Mouse (Mus musculus) heart, adult 8-10 months (tissue): ENCODE results near the gene Zfp652. TPM values are rescaled to one million over a fixed set of nuclear protein-coding genes. Genes with fewer than 3 reads are reported as not detected.

Experiments used
- DNase-seq: peaks from one replicate; pipeline ENCODE4 v3.0.0; 2022; ENCODE audit warnings: low spot score
- total RNA-seq, 4 experiments: library from RNA; stranded (reverse); gene quantifications; 2 replicates each; pipeline ENCODE4 v1.2.4; 2022

Gene Zfp652
- total RNA-seq, 4 experiments from 2014 or later = 49.0 to 60.2 (median 53.5) TPM

DNA sequence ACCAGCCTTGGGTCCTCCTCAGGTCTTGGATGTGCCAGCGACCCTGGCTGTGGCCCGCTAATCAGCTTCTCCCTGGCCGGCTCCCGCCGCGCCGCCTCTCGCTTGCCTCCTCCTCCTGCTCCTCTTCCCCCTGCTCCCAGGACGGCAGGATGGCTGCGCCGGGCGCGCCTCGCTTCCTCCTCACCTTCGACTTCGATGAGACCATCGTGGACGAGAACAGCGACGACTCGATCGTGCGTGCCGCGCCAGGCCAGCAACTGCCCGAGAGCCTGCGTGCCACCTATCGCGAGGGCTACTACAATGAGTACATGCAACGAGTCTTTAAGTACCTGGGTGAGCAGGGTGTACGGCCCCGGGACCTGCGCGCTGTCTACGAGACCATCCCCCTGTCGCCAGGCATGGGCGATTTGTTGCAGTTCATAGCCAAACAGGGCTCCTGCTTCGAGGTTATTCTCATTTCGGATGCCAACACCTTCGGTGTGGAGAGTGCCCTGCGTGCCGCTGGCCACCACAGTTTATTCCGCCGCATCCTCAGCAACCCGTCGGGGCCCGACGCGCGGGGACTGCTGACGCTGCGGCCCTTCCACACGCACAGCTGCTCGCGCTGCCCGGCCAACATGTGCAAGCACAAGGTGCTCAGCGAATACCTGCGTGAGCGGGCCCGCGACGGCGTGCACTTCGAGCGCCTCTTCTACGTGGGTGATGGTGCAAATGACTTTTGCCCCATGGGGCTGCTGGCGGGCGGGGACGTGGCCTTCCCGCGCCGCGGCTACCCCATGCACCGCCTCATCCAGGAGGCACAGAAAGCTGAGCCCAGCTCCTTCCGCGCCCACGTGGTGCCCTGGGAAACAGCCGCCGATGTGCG, 118.2 kb downstream of the Zfp652 start:
- no peak for DNase-seq

DNA sequence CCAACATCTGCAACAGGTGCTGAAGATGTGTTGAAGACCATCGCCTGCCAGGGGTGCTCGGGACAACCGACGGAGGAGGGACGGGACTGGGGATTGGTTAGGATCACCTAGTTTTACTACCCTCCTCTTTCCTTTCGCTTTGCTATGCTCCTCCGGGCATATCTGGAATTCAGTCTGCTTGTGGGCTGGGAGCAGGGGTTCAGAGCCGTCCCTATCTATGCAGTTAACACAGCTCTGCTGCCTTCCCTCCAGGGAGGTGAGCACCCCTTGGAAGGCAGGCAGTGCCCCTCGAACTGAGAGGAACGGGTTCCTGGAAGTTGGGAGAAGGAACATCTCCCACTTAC, 118.8 kb downstream of the Zfp652 start:
- no peak for DNase-seq

DNA sequence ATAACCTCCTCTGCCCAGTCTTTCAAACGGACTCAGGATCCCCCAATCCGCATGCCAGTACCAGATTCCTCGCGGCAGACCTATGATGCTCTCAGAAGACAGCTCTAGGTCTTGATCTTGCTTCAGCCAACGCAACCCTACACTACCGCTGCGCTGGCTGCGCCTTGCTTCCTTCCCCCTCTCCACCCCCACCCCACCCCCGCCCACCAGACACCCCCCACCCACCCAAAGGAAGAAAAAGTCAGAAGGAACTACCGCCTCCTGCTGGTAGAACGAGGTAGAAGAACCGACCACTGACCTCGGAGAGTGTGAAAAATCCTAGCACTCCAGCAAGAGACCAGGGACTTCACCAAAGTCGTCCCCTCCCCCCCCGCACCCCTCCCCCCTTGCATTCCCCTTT, 119.2 kb downstream of the Zfp652 start:
- no peak for DNase-seq

DNA sequence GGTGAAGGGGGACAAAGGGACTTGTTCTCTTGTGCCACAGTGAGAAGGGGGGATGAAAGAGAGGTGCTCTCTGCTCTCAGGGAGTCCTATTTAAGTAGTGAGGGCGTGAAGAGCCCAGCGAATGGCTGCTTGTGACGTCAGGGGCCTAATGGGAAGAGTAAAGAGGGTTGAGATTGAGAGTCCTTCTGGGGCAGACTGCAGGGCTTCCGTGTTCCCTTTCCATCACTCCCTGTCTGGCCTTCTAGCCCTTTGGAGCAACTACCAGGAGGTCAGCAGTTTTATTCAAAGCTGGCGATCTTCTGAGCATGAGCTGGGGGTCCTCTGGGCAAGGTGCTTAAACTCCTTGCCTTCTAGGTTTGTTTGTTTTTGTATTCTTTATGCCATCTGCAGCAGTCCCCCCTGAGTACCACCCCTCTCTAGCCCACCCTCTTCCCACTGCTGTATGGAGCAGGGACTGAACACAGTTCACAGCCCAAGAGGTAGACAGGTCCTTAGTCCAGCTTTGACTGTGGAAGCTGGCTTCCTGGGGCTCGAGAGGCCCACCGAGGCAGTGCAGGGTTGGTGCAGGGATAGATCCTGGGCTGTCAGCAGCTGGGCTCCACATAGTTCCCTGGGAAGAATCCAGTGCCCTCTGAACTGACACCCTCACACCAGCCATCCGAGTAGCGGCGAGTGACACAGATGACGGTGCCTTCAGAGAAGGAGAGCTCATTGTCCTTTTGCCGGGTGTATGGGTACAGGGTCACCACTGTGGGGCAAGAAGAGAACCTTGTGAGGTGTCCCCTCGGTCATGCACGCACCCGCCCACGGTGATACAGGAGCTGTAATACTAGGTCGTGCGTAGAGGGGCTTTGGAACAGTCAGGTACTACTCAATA, 119.9 kb downstream of the Zfp652 start:
- no peak for DNase-seq

DNA sequence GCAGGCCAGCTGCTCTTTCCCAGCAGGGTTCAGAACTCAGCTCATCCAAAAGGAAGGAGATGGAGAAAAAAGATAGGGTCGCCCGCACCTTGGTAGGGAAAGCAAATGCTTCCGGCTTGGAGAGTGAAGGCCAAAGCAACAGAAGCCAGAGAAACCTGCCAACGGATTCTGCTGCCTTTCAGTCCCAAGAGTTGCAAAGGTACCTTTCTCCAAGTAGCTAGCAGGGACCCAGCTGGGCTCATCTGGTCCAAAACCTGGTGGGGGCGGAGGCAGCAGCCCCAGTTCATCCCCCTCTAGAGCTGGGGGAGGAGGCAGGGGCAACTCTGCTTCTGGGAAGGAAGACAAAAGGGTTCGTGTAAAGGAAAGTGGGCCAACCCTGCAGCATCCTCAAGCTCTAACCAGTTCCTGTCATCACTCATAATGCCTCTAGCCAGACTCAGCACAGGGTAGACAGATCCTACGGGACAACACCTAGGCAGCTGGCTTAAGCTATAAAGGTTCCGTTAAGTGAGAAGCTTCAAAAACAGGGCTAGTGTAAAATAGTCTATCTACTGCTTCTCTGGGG, 120.6 kb downstream of the Zfp652 start:
- no peak for DNase-seq

DNA sequence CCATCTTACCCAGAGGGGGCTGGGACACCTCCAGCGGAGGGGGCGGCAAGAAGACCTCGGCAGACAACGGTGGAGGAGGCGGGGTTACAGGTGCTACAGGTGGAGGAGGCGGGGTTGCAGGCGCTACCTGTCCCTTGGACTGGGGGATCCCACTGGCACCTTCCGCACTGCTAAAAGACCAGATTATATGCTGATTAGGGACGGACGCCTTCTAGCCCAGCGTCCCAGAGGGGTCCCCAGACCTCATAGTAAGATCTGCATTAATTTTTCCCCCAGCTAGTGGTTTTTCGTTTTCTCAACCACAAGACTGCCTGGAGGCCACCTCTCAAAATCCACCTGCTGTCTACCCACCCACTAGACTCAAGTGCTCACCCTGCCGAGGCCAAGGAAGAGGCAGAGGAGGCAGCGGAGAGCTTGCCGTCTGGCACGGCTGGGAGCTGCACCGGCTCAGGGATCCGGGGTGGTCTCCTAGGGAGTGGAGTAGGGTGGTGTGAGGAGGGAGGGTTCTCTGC, 121.2 kb downstream of the Zfp652 start:
- no peak for DNase-seq

DNA sequence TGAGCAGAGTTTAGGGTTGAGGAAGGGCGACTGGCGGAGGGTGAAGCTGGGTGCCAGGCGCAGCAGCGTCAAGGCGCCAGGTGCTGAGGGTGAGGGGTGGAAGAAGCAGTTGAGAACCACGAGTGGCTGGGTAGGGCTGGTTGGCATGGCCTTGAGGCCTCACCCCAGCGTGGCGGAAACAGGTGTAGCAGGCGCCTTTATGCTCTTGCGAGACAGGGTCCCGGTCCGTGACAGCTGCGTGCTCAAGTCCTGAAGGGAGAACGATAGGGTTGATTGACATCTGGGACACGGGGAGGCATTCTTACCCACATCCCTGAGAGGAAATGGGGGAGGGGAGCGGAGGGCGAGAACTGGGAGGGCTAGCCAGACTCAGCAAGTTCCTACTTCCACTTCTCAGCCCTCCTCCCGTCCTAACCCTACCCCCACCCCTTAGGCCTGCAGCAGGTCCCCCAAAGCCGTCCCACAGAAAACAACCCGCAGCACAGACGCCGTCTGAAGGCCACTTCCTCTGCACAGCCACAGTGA, 121.7 kb downstream of the Zfp652 start:
- no peak for DNase-seq

DNA sequence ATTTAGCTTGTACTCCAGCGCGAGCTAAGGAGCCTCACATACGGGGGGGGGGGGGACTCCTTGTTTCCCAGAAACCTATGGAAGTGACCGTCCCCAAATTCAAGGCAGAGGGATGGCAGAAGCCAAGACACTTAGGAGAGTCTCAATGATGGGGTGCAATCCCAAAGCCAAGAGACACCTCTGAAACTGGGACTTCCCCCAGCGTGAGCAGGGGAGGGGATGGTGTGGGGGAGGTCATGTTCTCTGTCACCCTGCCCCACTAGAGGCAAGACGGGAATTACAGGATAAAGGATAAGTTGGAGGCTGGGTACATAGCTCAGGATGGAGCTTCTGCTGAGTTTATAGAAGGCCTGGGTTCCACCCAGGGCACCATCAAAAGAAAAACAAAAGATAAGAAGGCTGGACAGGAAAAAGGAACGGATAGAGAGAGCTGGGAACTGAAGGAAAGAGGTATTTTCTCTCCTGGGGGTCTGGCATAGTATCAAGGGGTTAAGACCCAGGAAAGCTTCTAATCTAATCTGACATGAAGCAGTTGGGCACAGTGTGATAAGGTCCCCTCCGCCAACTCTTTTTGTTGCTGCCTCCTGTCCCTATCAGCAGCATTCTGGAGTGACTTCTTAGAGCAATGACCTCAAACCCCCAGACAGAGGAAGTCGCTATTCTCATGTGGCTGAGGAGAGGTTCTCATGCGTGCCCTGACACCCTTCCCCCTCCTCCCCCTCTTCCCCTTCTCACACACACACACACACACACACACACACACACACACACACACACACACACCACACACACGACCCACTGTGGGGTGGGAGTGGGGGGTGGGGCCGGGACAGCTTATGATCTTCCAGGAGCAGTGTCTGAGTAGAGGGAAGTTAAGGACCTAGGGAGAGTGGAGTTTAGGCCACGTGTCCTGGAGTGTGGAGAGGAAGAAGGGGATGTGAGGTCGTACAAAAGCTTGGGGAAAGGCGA, 122.6 kb downstream of the Zfp652 start:
- no peak for DNase-seq

DNA sequence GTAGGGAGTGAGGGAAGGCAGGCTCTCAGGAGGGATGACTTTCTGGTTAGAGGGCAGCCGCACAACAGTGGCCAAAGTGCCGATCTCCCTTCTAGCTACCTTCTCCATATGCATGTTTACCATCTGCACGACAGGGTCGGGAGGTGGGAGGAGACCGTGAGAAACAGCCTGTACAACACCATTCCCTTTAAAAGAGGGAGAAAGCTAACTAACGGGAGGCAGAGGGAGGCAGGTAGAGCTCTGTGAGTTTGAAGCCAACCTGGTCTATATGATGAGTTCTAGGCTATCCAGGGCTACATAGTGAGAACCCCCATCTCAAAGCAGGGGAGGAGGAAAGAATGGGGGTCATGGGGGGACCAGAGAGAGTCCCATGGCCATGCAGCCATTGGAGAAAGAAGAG, 123.4 kb downstream of the Zfp652 start:
- DNase-seq = no peak

DNA sequence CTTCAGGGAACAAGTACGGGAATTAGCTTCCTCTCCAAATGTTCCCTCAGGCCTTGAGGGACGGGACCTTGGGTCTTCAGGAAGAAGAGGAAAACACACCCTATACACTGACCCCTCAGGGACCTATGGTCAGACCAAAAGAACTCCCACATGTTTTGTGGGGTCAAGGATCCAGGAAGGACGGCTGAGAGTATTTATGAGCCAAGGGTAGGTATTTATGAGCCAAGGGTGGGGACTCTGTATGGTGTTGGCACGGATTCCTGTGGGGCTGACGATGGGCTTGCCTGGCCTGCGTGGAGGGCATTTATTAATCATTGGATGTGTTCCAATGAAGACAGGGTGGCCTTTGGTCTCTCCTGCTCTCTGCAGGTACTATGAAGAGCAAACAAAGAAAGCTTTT, 124.0 kb downstream of the Zfp652 start:
- peak; percentile 60 for DNase-seq

DNA sequence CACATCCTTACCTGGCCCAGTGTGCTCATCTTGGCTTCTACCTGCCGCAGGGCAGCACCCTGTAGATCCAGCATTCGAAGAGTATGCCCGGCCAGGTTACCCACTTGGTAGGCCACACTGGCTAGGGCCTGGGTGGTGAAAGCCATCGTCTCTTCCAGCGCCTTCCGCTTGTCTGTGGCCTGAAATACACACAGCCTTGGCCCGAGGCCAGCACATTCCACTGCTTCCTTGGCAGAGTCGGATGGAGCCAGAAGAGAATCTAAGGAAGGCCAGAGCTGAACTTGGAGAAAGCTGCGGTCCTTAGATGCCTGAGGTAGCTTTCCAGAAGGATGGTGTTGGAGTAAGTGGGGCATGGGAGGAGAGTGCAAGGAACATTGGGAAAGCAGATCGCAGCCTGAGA, 124.6 kb downstream of the Zfp652 start, which contains the start of gene Gngt2:
Gene Gngt2 (plus strand): TSS at position 158 of the 400 bp plus-strand sequence.
- DNase-seq = peak; percentile 83

DNA sequence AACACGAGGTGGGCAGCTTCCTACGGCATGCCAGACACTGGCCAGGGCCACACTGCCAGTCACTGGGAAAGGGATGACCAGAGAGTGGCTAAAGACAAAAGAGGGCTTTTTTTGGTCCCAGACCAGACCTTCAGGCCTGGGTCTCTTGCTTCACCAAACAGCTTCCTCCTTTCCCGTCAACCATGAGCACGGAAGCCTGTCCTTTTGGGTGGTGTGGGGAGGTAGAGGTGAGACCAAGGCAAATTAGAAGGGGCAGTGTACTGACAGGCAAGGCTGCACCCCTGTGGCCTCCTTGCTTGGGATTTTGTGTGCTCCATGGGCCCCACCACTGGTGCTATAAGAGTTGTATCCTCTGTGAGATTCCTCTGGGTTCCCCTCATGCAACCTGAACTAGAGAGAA, 126.1 kb downstream of the Zfp652 start:
- no peak for DNase-seq

DNA sequence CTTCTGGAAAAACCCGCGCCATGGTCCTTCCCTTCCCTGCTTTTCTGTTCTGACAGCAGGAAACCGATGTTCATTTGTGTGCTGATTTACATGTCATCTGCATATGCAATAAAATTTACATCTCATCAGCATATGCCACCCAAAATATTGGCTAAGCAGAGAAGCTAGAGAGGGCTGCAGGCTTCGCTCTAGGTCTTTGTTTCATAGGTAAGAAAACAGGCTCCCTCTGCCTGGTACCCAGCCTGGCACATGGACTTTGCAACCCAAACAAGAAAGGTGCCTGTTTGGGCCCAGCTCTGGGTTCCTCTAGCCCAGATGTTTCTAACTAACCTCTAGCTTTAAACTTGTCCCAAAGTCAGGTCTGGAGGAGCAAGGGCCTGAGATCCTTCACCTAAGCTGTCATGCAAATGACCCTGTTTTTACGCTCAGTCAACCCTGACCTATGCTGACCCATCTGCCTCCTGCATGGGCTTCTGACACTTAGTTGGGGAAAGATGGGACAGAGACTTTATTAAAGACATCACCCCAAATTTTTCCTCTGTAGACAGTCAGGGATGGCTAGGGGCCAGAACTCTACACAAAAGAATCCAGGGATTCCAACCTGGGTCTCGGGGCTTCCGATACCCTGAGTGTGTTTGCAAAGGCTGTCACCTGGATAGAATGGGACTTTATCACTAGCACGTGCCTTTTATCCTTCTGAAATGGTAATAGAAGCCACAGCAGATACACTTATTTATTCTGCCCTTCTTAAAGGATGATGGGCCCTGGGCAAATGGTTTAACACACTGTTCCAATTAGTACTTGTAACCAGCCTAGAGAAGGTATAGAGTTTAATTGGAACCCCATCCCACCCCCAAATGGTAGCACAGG, 126.8 kb downstream of the Zfp652 start:
- no peak for DNase-seq

DNA sequence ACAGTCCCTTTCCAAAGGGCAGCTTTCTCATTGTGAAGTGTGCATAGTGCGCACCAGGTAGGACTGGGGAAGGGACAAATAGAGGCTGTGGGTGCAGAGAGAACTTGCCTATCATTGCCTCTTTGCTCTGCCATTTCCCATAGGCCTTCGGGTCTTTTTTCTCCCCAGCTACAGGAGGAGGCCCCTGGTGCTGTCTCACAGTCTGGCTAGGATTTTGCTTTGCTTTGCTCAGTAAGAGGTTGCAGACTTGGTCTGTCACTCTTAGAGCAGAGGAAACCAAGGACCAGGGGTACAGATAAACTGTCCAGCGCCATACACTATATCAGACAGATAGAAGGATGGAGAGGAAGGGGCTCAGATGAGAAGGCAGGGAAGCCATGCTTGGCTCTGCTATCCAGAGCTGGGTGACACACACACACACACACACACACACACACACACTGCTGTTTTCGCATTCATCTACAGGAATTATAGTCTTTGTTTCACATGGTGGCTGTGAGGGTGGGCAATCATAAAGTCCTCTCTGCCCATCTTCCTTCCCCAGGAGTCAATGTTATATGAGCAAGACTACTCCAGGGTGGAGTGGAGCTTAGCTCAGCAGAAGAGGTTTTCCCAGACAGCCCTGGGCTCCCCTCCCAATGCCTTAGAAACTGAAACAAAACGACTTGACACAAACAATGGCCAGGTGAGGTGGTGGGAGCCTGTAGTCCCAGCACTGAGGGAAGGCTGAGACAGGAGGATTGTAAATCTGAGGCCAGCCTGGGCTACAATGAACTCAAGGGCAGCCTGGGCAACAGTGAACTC, 128.4 kb downstream of the Zfp652 start:
- no peak for DNase-seq

DNA sequence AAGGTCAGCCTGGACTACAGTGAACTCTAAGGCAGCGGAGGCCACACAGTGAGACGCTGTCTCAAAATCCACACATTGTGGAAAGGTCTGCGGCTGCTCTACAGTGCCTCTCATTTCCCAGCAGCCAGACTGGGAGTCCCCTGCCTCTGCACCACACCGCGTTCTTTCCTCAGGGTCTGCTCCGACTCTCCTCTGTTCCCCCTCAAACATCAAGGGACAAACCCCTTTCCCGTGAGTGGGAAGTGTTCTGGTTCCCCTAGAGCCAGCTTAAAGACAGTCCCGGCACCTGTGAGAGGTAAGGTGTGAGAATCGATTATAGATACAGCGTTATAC, 129.0 kb downstream of the Zfp652 start:
- no peak for DNase-seq

DNA sequence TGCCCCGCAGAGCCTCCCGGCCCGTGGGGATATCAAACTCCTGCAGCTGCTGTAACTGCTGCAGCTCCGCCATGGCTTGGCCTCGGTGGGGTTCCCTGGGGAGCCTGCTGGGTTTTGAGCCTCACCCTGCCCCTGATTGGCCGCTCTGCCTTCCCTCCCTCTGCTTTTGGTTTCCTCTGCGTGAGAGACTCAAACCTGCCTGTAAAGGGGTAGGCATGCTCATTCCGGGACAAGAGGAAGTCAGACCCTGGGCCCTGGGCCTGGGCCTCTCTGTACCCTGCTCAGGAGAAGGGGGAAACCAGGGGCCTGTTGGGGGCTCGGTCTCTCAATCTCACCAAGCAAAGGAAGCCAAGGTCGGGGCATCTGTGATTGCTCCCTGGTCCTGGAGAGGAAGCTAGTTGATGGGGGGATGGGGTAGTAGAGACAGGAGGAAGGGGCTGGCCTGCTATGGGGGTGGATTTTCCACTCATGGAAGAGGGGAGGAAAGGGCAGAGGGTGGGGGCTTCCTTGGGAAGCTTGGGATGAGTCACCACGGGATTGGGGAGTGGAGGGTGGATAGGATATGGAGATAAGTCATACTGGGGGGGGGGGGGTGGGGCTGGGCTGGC, 129.7 kb downstream of the Zfp652 start, which contains the start of gene Abi3:
Gene Abi3 (minus strand): TSS at position 403 of the 608 bp plus-strand sequence.
- peak; percentile 76 for DNase-seq

DNA sequence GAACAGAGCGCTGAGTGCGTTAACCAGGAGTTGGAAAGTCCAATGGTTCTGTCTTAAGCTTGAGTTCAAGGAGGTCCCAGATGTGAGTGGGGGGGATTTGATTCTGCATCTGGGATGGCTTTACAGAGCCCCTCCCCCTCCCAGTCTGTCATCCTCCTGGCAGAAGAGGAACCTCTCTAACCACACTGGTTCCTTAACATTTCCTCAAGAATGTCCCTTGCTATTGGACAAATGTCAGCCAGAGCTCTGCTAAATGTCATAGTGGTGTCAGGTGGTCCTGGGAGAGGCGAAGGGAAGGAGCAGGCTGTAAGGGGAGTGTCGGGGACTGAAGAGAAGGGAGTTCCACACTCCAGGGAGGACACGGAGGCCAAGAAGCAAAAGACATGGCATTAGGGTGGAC, 130.5 kb downstream of the Zfp652 start:
- no peak for DNase-seq

DNA sequence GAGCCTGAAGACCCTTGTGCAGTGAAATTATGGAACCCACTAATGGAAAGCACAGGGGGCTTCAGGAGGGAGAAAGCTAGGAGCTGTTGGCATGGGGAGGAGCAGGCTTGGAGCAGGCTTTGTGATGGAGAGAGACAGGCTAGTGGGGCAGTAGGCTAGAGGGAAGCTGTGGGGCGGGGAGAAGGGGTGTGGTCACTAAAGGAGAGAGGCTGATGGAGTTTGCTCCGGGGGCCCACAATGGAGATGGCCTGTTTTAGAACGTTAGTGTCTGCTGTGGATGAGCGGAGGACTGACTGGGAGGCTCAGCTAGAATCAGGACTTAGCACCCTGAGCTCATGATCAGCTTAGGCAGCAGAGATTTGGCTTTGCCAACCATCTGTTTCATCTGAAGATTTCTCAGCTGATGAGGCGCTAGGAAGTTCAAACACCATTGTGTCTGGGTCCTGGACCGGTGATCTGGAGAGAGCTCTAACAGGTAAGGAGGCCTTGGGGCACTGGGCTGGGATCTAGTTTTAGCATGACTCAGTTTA, 131.0 kb downstream of the Zfp652 start:
- no peak for DNase-seq
